Mouse (Mus musculus) intestine, postnatal 0 days (tissue): Measurements from ENCODE around the gene Aldh1a1. TPM values are rescaled to one million over a fixed set of nuclear protein-coding genes. Genes with fewer than 3 reads are reported as not detected.

Experiments used
- ATAC-seq: fragments of 200-750 bp; cut with Nextera tagmentation; 2 replicates; pipeline ENCODE4 v1.8.0; 2017; ENCODE audit warnings: mild to moderate bottlenecking, moderate TSS enrichment, moderate library complexity
- H3K27ac ChIP-seq: fragments of 300-500 bp; sonication (generic); 2 replicates; pipeline ENCODE4 v1.5.1; 2014; ENCODE audit warnings: mild to moderate bottlenecking, low read depth, low read length, moderate library complexity
- H3K27me3 ChIP-seq: fragments of 300-500 bp; sonication (generic); replicated peaks from 2 replicates; pipeline ENCODE4 v1.6.1; 2014; ENCODE audit warnings: low read length, mixed read lengths; ENCODE audit not compliant: control insufficient read depth, insufficient read depth
- H3K36me3 ChIP-seq: fragments of 300-500 bp; sonication (generic); 2 replicates; pipeline ENCODE4 v1.6.1; 2014; ENCODE audit warnings: mild to moderate bottlenecking, moderate library complexity; ENCODE audit not compliant: control insufficient read depth, insufficient read depth
- H3K4me1 ChIP-seq: fragments of 300-500 bp; sonication (generic); replicated peaks from 2 replicates; pipeline ENCODE4 v1.6.1; 2014; ENCODE audit warnings: antibody characterized with exemption, low read length, mixed read lengths; ENCODE audit not compliant: control insufficient read depth, insufficient read depth
- H3K4me2 ChIP-seq: fragments of 300-500 bp; sonication (generic); replicated peaks from 2 replicates; pipeline ENCODE4 v1.6.1; 2014; ENCODE audit warnings: low read depth, mild to moderate bottlenecking, moderate library complexity
- H3K4me3 ChIP-seq: fragments of 300-500 bp; sonication (generic); 2 replicates; pipeline ENCODE4 v1.5.1; 2014; ENCODE audit warnings: low read depth, low read length
- H3K9ac ChIP-seq: fragments of 300-500 bp; sonication (generic); 2 replicates; pipeline ENCODE4 v1.6.1; 2014; ENCODE audit warnings: mild to moderate bottlenecking, low read depth, low read length
- H3K9me3 ChIP-seq: fragments of 300-500 bp; sonication (generic); 2 replicates; pipeline ENCODE4 v1.6.1; 2016; ENCODE audit warnings: mixed run types; ENCODE audit not compliant: control insufficient read depth
- CTCF ChIP-seq: sonication (generic); IDR thresholded peaks from 2 replicates; pipeline ENCODE4 v1.5.1; 2016; ENCODE audit warnings: low read depth, mild to moderate bottlenecking, control low read depth, antibody characterized with exemption, moderate library complexity
- WGBS: fragments of 180-500 bp; shearing (Covaris S2); extraction: QIAGEN DNeasy Blood & Tissue Kit; methylation state at CpG from one replicate; pipeline ENCODE4 v1.1.7; 2014; 5-methylcytosine and 5-hydroxymethylcytosine counted together
- polyA plus RNA-seq: library from polyadenylated mRNA; unstranded; fragments of >200 nt; fragmentation: Nextera tagmentation; extraction: Ambion mirVana; gene quantifications from 2 replicates; pipeline ENCODE4 v1.2.1, GENCODE M21; 2015

The Aldh1a1 gene
- polyA plus RNA-seq, 1 experiment from 2014 or later: 37.4 TPM

- no peaks in the 10 kb centered on the region for H3K36me3 ChIP-seq
- H3K4me2 ChIP-seq: no peak overlapping the region
- no peak overlapping the region for H3K4me3 ChIP-seq
- no peaks in the 10 kb centered on the region for H3K9me3 ChIP-seq
- H3K9ac ChIP-seq: no peak overlapping the region
- no peaks in the 10 kb centered on the region for H3K4me1 ChIP-seq
- H3K27ac ChIP-seq: no peak overlapping the region
- no peak for ATAC-seq
- TF ChIP-seq CTCF: no peak
- no peaks in the 10 kb centered on the region for H3K27me3 ChIP-seq
Measured at GRCm38 (mm10) chr19:20505359-20505758, 12.8 kb downstream of the Aldh1a1 start.

- no peaks in the 10 kb centered on the region for H3K27me3 ChIP-seq
- no peak overlapping the region for H3K9ac ChIP-seq
- H3K4me1 ChIP-seq: no peaks in the 10 kb centered on the region
- no peak overlapping the region for H3K27ac ChIP-seq
- TF ChIP-seq CTCF: no peak
- H3K4me2 ChIP-seq: no peak overlapping the region
- WGBS: 62% methylated on average over 9 of the region's 9 CpGs
- no peak for ATAC-seq
- H3K9me3 ChIP-seq: no peaks in the 10 kb centered on the region
- H3K36me3 ChIP-seq: no peaks in the 10 kb centered on the region
- no peak overlapping the region for H3K4me3 ChIP-seq
Measured at GRCm38 (mm10) chr19:20506936-20507615, 14.6 kb downstream of the Aldh1a1 start.

- no peaks in the 10 kb centered on the region for H3K4me1 ChIP-seq
- H3K36me3 ChIP-seq: no peaks in the 10 kb centered on the region
- H3K27me3 ChIP-seq: no peaks in the 10 kb centered on the region
- no peak overlapping the region for H3K4me3 ChIP-seq
- H3K27ac ChIP-seq: no peak overlapping the region
- H3K9me3 ChIP-seq: no peaks in the 10 kb centered on the region
- H3K9ac ChIP-seq: no peak overlapping the region
- H3K4me2 ChIP-seq: no peak overlapping the region
- ATAC-seq: no peak
- no peak for TF ChIP-seq CTCF
- 65% methylated on average over 4 of the region's 4 CpGs for WGBS
Measured at GRCm38 (mm10) chr19:20508609-20509008, 16.1 kb downstream of the Aldh1a1 start.

- 86% methylated on average over 2 of the region's 2 CpGs for WGBS
- Histone ChIP-seq H3K36me3 (no peaks in the 10 kb centered on the region), H3K9ac (no peak overlapping the region), H3K9me3 (no peaks in the 10 kb centered on the region), H3K4me2 (no peak overlapping the region), H3K27ac (no peak overlapping the region), H3K4me3 (no peak overlapping the region), H3K27me3 (no peaks in the 10 kb centered on the region), H3K4me1 (no peaks in the 10 kb centered on the region)
- no peak for TF ChIP-seq CTCF
- no peak for ATAC-seq
Measured at GRCm38 (mm10) chr19:20511971-20512370, 19.5 kb downstream of the Aldh1a1 start.

GRCm38 (mm10) chr19:20513181-20513580, 20.7 kb downstream of the Aldh1a1 start:
- no peaks in the 10 kb centered on the region for H3K4me1 ChIP-seq
- H3K27ac ChIP-seq: no peak overlapping the region
- no peak for ATAC-seq
- 79% methylated on average over 2 of the region's 2 CpGs for WGBS
- no peak overlapping the region for H3K4me2 ChIP-seq
- no peak overlapping the region for H3K9ac ChIP-seq
- H3K36me3 ChIP-seq: no peaks in the 10 kb centered on the region
- H3K9me3 ChIP-seq: no peaks in the 10 kb centered on the region
- TF ChIP-seq CTCF: no peak
- no peaks in the 10 kb centered on the region for H3K27me3 ChIP-seq
- H3K4me3 ChIP-seq: no peak overlapping the region

GRCm38 (mm10) chr19:20513688-20514361, 21.3 kb downstream of the Aldh1a1 start:
- 53% methylated on average over 6 of the region's 6 CpGs for WGBS
- no peak overlapping the region for H3K9ac ChIP-seq
- no peaks in the 10 kb centered on the region for H3K4me1 ChIP-seq
- H3K9me3 ChIP-seq: no peaks in the 10 kb centered on the region
- H3K4me2 ChIP-seq: no peak overlapping the region
- TF ChIP-seq CTCF: no peak
- H3K27ac ChIP-seq: no peak overlapping the region
- no peak overlapping the region for H3K4me3 ChIP-seq
- no peaks in the 10 kb centered on the region for H3K36me3 ChIP-seq
- no peaks in the 10 kb centered on the region for H3K27me3 ChIP-seq
- no peak for ATAC-seq
